Mouse (Mus musculus) cerebellum, postnatal 14 days (tissue): Measurements from ENCODE around the gene Rangrf.
"Not testable (repeated sequence)": the region's sequence is repeated elsewhere in the genome, so short reads cannot be mapped to it uniquely, and the experiment has no call there.

ENCODE experiments used
- DNase-seq, 2 experiments: peaks; one replicate each; pipeline ENCODE4 v3.0.0; 2021; ENCODE audit warnings: mixed read lengths in 2 of 2

Gene Rangrf

DNA sequence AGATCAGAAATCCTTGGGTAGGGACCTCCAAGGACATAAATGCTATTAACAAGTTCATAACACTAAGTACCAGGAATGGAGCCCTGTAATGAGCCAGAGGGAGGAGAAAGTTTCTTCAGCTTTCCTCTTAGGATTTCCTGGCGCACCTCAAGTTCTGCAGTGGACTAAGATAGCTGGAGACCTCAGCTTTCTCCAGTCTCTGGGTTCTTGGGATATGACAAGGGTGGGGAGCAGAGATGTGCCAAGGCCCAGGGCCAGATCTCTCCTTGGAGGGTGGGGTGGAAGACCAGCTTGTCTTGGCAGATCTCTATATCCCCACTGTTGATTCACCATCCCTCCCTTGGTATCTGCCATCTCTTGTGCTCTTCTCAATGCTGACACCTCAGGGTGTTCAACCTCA, 616 bp upstream of the Rangrf start:
- no peak for DNase-seq

DNA sequence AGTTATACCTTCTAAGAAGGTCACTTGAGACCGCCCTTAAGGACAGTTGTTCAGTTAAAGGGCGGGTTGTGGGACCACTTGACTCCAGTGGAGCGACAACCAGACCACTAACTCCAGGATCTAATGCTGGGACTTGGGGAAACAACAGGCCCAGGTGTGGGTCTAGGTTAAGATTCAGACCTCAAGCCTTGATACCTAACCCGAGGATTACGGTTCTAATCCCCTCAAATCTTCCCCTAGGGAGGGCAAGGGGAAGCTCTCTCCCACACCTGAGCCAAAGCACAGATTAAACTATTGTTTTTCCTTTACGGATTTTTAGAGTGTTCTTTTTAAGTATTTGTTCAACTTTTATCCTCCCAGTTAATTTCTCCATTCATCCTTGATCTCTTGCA, 930 bp downstream of the Rangrf start:
- DNase-seq, result no peak

- peak; percentile 89 to 90 for DNase-seq
Measured at GRCm38 (mm10) chr11:68973250-68974058, 1.5 kb downstream of the Rangrf start.

DNA sequence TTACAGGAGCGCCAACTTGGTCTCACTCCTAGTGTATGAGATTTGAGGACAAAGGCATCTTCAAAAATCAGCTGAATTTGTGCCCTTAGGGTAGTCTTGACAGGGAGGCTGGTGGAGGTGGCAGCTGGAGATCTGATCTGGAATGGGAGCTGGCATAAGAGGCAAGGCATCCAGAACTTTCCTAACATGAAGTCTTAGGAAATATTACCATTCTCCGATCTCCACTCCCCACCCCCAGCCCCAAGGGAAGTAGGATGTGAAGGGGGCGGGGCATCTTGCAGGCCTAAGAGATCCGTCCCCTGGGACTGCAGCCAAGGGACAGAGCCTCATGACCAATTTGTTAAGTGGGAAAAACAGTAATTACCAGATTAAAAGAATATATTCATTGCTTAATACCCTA, 4.8 kb downstream of the Rangrf start:
- DNase-seq, result no peak

GRCm38 (mm10) chr11:68968752-68969151, 6.2 kb downstream of the Rangrf start:
- DNase-seq, result no peak

DNA sequence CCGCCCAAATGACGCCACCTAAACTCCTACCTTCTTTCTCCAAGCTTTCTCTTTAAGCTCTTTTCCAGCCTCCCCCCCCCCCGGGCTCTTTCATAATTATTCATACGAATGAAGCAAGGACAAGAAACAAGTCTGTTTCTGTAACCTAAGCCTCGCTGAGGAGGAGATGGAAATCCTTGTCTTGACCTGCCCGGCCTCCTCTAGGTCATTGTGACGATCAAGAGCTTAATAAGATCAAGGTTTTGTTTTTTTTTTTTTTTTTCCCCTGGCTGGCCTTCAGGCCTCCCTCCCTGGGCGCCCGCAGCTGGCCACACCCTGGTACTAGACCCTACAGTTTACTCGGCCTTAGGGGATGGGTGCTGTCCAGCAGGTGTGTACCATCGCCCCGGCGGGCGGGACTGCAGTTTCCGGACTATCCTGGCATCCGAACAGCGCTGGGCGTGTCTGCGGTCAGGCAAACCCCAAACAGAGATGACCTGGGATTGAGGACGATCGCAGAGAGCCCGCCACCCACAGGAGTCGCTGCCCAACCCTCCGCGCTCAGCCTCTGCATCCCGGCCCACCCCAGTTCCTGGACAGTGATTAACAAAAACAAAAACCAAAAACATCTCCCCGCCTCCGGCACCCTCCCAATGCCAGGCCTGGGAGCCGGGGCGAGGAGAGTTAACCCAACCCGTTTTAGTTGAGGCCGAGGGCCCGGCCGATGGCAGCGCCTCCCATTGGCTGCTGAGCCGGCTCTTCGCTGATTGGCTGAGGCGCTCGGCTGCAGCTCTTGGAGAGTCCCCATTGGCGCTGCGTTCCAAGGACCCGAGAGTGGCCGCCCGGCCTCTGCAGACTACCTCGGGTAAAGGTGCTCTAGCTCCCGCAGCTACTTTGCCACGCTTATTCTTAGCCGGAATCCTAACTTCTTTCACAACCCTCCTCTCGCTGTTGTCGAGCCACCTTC, 7.4 kb downstream of the Rangrf start, which contains the start of gene Slc25a35:
Slc25a35 (plus strand) TSS at position 795 of the 946 bp plus-strand sequence.
- peak; percentile 92 to 93 for DNase-seq

GRCm38 (mm10) chr11:68966554-68966953, 8.4 kb downstream of the Rangrf start:
- no peak for DNase-seq

- DNase-seq, result peak; percentile 85 to 90
Measured at GRCm38 (mm10) chr11:68965845-68966244, 9.1 kb downstream of the Rangrf start.

DNA sequence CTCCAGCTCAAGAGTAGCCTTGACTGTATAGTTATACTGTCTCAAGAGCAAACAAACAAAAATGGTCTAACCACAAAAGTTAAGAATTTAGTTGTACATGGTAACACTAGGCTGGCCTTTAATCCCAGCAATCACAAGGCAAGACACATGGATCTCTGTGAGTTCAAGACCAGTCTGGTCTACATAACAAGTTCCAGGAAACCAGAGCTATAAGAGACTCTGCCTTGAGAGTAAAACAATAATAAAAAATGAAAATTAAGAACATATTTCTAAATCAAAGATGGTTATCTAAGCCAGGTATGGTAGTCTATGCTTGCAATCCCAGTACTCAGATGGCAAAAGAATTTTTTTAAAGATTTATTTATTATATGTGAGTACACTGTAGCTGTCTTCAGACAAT, 9.9 kb downstream of the Rangrf start:
- DNase-seq, result no peak

DNA sequence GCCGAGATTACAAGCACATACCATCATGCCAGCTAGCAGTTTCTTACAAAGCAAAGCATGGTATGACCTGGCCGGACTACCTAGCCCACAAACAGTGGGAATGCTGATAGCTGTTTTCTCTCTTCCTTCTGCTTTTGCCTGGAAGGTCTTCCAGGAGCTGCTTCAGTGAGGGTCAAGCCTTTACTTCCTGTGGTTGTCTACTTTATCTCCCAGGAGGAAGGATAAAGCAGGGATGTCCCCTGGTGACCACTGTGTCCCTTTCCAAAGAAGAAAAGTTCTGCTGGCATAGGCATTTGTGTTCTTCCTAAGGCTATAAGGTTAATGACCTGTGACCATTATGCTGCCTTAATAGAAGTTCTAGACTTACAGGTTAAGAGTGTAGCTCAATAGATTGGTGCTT, 11.6 kb downstream of the Rangrf start:
- DNase-seq, result no peak

DNA sequence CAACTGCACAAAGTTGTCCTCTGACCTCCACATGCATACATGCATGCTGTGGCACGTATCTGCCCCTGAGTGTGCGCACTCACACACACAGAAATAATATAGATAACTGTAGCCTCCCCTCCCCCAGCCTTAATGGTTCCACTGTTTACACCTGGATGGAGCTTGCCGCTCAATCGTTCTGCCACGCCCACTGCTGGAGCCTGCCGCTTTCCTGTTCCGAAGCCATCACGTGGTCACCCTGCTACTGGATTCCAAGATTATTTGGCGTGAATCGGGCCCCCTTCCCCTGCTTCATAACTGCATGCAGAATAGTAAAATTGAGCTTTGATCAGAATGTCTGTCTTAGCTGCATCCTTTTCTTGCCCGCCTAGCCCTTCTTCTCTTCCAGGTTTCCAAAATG, 12.8 kb downstream of the Rangrf start:
- not testable (repeated sequence) for DNase-seq

GRCm38 (mm10) chr11:68961596-68961995, 13.4 kb downstream of the Rangrf start:
- DNase-seq, result no peak

- no peak for DNase-seq
Measured at GRCm38 (mm10) chr11:68957971-68958370, 17.0 kb downstream of the Rangrf start.

DNA sequence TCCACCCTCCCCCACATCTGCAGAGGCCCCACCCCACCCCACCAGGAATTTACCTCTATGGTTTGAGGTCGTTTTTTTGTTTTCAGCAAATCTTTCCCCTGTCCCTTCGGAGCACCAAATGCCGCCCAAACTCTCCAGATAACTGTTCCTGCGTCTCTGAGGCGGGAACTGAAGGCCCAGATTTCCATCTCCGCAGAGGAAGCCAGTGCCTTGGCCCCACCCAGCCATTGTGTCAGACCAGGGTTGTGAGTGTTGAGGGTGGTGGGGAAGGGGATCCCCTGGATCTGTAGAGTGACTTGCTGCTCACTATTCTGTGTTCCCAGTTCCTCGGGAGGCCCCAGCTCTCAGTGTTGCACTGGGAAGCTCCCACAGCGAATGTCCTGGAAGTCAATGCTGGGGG, 17.7 kb downstream of the Rangrf start, which contains the start of gene Arhgef15:
Arhgef15 (minus strand) TSS at position 173 of the 400 bp plus-strand sequence.
- no peak for DNase-seq

DNA sequence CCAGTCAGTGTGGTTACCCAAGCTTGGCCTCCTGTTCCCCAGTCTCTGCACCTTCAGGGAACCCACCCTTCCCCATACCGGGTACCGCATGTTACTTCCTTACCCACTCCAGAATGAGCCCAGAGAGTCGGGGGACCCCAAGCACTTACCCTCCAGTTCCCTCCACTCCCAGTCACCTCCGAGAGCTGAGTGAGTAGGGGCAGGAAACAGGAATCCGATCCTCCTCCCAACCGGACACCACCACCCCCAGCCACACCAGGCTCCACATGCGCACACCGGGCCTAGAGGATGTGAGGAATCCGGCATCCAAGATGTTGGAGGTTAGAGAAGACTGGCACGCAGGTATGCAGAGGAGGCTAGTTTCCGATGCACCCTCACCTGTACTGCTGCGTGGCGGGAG, 18.3 kb downstream of the Rangrf start:
- DNase-seq, result no peak

DNA sequence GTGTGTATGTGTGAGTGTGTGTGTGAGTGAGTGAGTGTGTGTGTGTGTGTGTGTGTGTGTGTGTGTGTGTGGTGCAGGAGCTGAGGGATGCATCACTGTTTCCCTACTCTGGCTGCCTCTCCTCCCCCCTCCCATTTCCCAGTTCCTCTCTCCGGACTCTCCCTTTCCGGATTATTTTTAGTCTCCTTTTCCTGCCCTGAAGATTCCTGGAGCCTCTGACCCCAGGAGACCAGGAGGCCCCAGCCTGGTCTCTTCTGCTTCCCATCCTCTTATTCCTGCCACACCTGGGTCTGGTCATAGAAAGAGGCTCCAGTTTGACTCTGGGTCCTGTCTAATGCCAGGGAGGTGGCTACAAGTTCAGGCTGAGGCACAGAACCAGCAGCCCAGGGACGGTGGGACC, 18.9 kb downstream of the Rangrf start:
- no peak for DNase-seq

DNA sequence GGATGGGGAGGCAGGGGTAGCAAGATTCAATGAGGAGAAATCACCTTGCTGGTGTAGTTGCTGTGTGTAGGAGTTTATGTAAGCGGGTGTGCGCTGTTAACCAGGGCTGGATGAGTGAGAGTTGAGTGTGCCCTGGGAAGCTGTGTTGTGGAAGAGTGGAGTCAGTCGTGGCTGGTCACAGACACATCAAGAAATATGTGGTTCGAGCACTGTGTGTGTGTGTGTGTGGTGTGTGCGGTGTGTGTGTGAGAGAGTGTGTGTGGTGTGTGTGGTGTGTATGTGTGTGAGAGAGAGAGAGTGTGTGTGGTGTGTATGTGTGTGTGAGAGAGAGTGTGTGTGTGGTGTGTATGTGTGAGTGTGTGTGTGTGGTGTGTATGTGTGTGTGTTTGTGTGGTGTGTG, 19.5 kb downstream of the Rangrf start:
- DNase-seq, result no peak

- no peak for DNase-seq
Measured at GRCm38 (mm10) chr11:68954408-68954807, 20.6 kb downstream of the Rangrf start.

GRCm38 (mm10) chr11:68953903-68954302, 21.1 kb downstream of the Rangrf start:
- DNase-seq, result no peak

GRCm38 (mm10) chr11:68947542-68947993, 27.4 kb downstream of the Rangrf start:
- DNase-seq, result peak; percentile 72 to 75

DNA sequence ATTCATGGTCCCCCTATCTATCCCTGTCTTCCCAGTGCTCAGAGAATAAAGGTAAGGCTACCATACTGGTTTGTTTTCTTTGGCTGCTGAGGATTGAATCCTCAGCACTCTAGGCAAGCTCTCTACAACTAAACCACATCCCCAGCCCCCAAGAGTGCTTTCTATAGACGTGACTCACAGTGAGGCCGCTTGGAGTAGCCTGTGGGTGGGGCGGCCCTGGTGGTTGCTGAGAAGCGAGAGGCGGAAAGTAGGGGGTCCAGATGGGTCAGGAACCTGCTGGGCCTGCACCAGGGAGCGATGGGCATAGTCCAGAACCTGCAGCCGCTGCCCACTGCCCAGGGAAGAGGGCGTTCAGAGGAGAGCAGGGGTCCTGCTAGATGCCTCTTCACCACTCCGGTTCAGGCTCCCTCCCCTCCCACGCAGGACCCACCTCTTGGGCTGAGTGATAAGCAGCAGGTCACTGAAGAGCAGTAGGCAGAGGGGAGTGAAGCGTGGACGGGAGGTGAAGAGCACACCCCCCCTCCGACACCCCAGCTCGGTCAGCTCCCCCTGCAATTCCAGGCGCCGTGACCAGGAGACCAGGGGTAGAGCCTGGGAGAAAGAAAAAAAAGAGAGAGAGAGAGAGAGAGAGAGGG, 28.1 kb downstream of the Rangrf start:
- peak; percentile 35 to 46 for DNase-seq

DNA sequence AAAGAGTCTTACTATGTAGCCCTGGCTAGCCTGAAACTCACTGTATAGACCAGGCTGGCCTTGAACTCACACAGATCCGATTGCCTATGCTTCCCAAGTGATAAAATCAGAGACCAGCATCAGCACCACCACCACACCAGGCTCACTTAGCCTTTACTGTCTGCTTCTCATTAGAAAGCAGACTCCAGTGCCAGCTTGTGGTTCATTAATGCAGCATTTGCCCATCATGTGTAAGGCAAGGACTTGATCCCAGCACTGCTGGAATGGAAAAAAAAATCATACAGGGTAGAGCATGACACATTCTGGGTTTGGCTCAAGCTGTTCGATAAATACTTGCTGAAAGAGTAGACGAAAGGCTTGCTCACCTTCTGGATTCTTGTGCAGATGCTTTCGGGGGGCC, 29.0 kb downstream of the Rangrf start:
- no peak for DNase-seq

DNA sequence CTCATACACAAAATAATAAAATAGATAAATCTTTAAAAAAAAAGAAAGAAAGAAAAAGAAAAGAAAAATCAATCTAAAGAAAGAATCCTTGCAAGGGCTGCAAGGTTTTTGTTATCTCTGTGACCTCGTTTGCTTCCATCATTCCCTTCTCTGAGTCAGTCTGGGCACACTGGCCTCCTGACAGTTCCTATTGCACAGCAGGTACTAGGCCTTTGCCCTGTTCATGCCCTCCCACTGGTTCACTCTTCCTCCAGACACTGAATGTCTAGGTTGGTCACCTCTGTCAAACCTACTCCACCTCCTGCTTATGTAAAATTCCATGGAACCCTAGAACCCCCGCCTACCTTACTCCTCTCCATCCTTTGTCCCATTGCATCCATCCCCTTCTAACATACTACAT, 29.7 kb downstream of the Rangrf start:
- DNase-seq, result no peak
